Mouse (Mus musculus) limb, embryonic 13.5 days (tissue): ENCODE results near the gene Capn8. TPM values are rescaled to one million over a fixed set of nuclear protein-coding genes. Genes with fewer than 3 reads are reported as not detected.
A peak's percentile ranks its signal among the peaks of the same experiment; 100 is the strongest.

Experiments used
- ATAC-seq: fragments of 200-750 bp; cut with Nextera tagmentation; 2 replicates; pipeline ENCODE4 v1.8.0; 2017; ENCODE audit warnings: low read depth, moderate number of reproducible peaks, moderate TSS enrichment; ENCODE audit not compliant: low FRiP score
- H3K27ac ChIP-seq: fragments of 300-500 bp; sonication (generic); 2 replicates; pipeline ENCODE4 v1.5.1; 2015; ENCODE audit warnings: inconsistent platforms, mild to moderate bottlenecking, moderate library complexity
- H3K27me3 ChIP-seq: fragments of 300-500 bp; sonication (generic); 2 replicates; pipeline ENCODE4 v1.6.1; 2015; ENCODE audit warnings: mild to moderate bottlenecking, inconsistent platforms
- H3K36me3 ChIP-seq: fragments of 300-500 bp; sonication (generic); 2 replicates; pipeline ENCODE4 v1.6.1; 2015; ENCODE audit warnings: inconsistent platforms, mild to moderate bottlenecking, moderate library complexity
- H3K4me1 ChIP-seq: fragments of 300-500 bp; sonication (generic); 2 replicates; pipeline ENCODE4 v1.6.1; 2015; ENCODE audit warnings: inconsistent platforms
- H3K4me2 ChIP-seq: fragments of 300-500 bp; sonication (generic); replicated peaks from 2 replicates; pipeline ENCODE4 v1.6.1; 2015; ENCODE audit warnings: inconsistent platforms, mild to moderate bottlenecking, moderate library complexity
- H3K4me3 ChIP-seq: fragments of 300-500 bp; sonication (generic); 2 replicates; pipeline ENCODE4 v1.5.1; 2015; ENCODE audit warnings: moderate library complexity, mild to moderate bottlenecking, inconsistent platforms
- H3K9ac ChIP-seq: fragments of 300-500 bp; sonication (generic); 2 replicates; pipeline ENCODE4 v1.6.1; 2015; ENCODE audit warnings: mild to moderate bottlenecking, inconsistent platforms
- H3K9me3 ChIP-seq: fragments of 300-500 bp; sonication (generic); 2 replicates; pipeline ENCODE4 v1.6.1; 2016; ENCODE audit warnings: inconsistent platforms
- WGBS: fragments of 180-500 bp; shearing (Covaris S2); methylation state at CpG from one replicate; pipeline ENCODE4 v1.1.7; 2015; 5-methylcytosine and 5-hydroxymethylcytosine counted together
- polyA plus RNA-seq: library from polyadenylated mRNA; unstranded; fragments of >200 nt; fragmentation: Nextera tagmentation; extraction: Ambion mirVana; gene quantifications from 2 replicates; pipeline ENCODE4 v1.2.1, GENCODE M21; 2015

The Capn8 gene
- polyA plus RNA-seq, 1 experiment from 2014 or later: not detected

- Histone ChIP-seq H3K27me3 (no peaks in the 10 kb centered on the region), H3K27ac (peak overlapping the region; percentile 58; the same call in 1 of the 2 replicates), H3K4me1 (peaks cover 31% of the 10 kb centered on the region), H3K9me3 (no peaks in the 10 kb centered on the region), H3K4me2 (peak overlapping the region; percentile 30; the same call in 1 of the 2 replicates), H3K4me3 (no peak overlapping the region), H3K36me3 (no peaks in the 10 kb centered on the region), H3K9ac (no peak overlapping the region)
- peak; percentile 77 for ATAC-seq
- WGBS: 8% methylated on average over 11 of the region's 11 CpGs
These were observed 105.9 kb downstream of the Capn8 start for GRCm38 (mm10) chr1:182670563-182671342.

GRCm38 (mm10) chr1:182671343-182671624 is 106.5 kb downstream of the Capn8 start:
- WGBS: 26% methylated on average over 4 of the region's 4 CpGs

GRCm38 (mm10) chr1:182675346-182675745 is 110.5 kb downstream of the Capn8 start:
- Histone ChIP-seq H3K9ac (no peak overlapping the region), H3K4me2 (no peak overlapping the region), H3K4me1 (peaks cover 35% of the 10 kb centered on the region), H3K9me3 (no peaks in the 10 kb centered on the region), H3K4me3 (no peak overlapping the region), H3K36me3 (no peaks in the 10 kb centered on the region), H3K27ac (no peak overlapping the region), H3K27me3 (no peaks in the 10 kb centered on the region)
- no peak for ATAC-seq
- 41% methylated on average over 8 of the region's 8 CpGs for WGBS

More at GRCm38 (mm10) chr1:182671343-182671624, 106.5 kb downstream of the Capn8 start:
- H3K4me3 ChIP-seq: no peak overlapping the region
- ATAC-seq: no peak
- H3K27me3 ChIP-seq: no peaks in the 10 kb centered on the region
- H3K27ac ChIP-seq: no peak overlapping the region
- no peaks in the 10 kb centered on the region for H3K36me3 ChIP-seq
- no peak overlapping the region for H3K9ac ChIP-seq
- peaks cover 33% of the 10 kb centered on the region for H3K4me1 ChIP-seq
- H3K9me3 ChIP-seq: no peaks in the 10 kb centered on the region
- no peak overlapping the region for H3K4me2 ChIP-seq

GRCm38 (mm10) chr1:182678151-182678550 is 113.3 kb downstream of the Capn8 start:
- no peaks in the 10 kb centered on the region for H3K9me3 ChIP-seq
- H3K4me2 ChIP-seq: no peak overlapping the region
- H3K4me1 ChIP-seq: peaks cover 34% of the 10 kb centered on the region
- ATAC-seq: no peak
- no peak overlapping the region for H3K4me3 ChIP-seq
- no peaks in the 10 kb centered on the region for H3K36me3 ChIP-seq
- H3K27me3 ChIP-seq: no peaks in the 10 kb centered on the region
- no peak overlapping the region for H3K27ac ChIP-seq
- no peak overlapping the region for H3K9ac ChIP-seq
- 92% methylated on average over 17 of the region's 17 CpGs for WGBS

GRCm38 (mm10) chr1:182679169-182679568 is 114.4 kb downstream of the Capn8 start:
- no peak overlapping the region; the same call in 1 of the 2 replicates for H3K27ac ChIP-seq

GRCm38 (mm10) chr1:182679582-182679981 is 114.8 kb downstream of the Capn8 start:
- WGBS: 45% methylated on average over 7 of the region's 7 CpGs
- no peak overlapping the region for H3K4me2 ChIP-seq
- no peak overlapping the region for H3K4me3 ChIP-seq
- H3K9ac ChIP-seq: no peak overlapping the region
- no peak for ATAC-seq
- peaks cover 34% of the 10 kb centered on the region for H3K4me1 ChIP-seq
- H3K9me3 ChIP-seq: no peaks in the 10 kb centered on the region
- H3K36me3 ChIP-seq: no peaks in the 10 kb centered on the region
- H3K27ac ChIP-seq: no peak overlapping the region; the same call in 1 of the 2 replicates
- no peaks in the 10 kb centered on the region for H3K27me3 ChIP-seq

More at GRCm38 (mm10) chr1:182679169-182679568, 114.4 kb downstream of the Capn8 start:
- Histone ChIP-seq H3K9me3 (no peaks in the 10 kb centered on the region), H3K4me1 (peaks cover 34% of the 10 kb centered on the region), H3K36me3 (no peaks in the 10 kb centered on the region), H3K9ac (no peak overlapping the region), H3K27me3 (no peaks in the 10 kb centered on the region), H3K4me3 (no peak overlapping the region), H3K4me2 (no peak overlapping the region)
- 67% methylated on average over 3 of the region's 3 CpGs for WGBS
- no peak for ATAC-seq

Other genes with a start within 250 kb of the Capn8 start
- gene Fbxo28, start 223.4 kb upstream of the Capn8 start, polyA plus RNA-seq: 19.6 TPM in 2 replicates
- 25.0 and 25.1 TPM in 2 replicates for gene Trp53bp2, start 155.8 kb upstream of the Capn8 start, polyA plus RNA-seq
- gene Capn2, start 47.4 kb upstream of the Capn8 start, polyA plus RNA-seq: 138 and 148 TPM in 2 replicates
- not detected in 2 replicates for gene Ccdc185, start 184.2 kb downstream of the Capn8 start, polyA plus RNA-seq
- gene Susd4, start 198.9 kb downstream of the Capn8 start, polyA plus RNA-seq: 14.5 and 15.0 TPM in 2 replicates